Mouse (Mus musculus): ENCODE results near the gene Zfp869. TPM values are rescaled to one million over a fixed set of nuclear protein-coding genes. Genes with fewer than 3 reads are reported as not detected.
"Not testable (repeated sequence)": the region's sequence is repeated elsewhere in the genome, so short reads cannot be mapped to it uniquely, and the experiment has no call there.

Zfp869 gene
- polyA plus RNA-seq (2015; fragmentation: Nextera tagmentation; extraction: Ambion mirVana), result 31.9 and 32.0 TPM in 2 replicates

DNA sequence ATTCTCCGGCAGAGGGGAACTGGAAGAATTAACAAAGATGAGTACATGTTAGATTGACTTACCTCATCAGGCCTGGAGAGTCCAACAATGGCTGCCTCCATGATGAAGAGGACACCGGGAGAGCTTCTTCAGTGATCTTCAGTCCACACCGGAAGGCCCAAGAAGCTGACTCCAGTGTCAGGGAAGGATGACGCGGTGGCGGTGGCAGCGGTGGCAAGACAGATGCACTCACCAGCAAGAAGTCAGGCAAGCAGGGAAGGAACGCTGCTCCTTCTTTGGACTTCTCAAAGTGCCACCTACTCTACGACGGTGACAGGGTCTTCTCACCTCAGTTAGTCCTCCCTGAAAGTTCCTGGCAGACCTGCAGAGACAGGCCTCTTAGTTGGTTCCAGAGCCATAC lies at the start of gene Zfp869:
Gene Zfp869 (minus strand): TSS at position 101 of the 400 bp plus-strand sequence.
- not testable (repeated sequence) for H3K27ac ChIP-seq (replicated peaks); H3K9ac ChIP-seq (replicated peaks); H3K4me3 ChIP-seq; H3K4me2 ChIP-seq (replicated peaks); ATAC-seq (replicated peaks); H3K27me3 ChIP-seq; H3K9me3 ChIP-seq
- 98% methylated on average over 10 of the region's 10 CpGs for WGBS
- peaks cover 48% of the 10 kb centered on the region for H3K36me3 ChIP-seq
- peaks cover 26% of the 10 kb centered on the region for H3K4me1 ChIP-seq

DNA sequence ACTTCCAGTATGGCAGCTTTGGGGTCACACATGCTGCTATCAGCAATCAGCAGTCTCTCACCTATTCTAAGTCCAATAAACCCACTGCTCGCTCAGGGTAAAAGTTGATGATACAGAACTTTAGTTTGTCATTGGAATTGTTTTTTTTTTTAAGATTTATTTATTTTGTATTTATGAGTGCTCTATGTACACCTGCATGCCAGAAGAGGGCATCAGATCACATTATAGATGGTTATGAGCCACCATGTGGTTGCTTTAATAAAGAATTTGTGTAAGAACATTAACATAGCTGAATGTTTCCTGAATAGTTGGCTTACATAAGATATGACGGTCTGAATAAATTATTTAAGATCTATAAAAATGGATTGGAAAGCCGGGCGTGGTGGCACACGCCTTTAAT lies 47.8 kb upstream of the Zfp869 start:
- H3K27ac ChIP-seq (replicated peaks), result no peak overlapping the region
- H3K4me3 ChIP-seq, result no peak overlapping the region
- no peaks in the 10 kb centered on the region for H3K9me3 ChIP-seq
- WGBS, result 96% methylated on average over 5 of the region's 5 CpGs
- H3K9ac ChIP-seq (replicated peaks), result no peak overlapping the region
- no peaks in the 10 kb centered on the region for H3K4me1 ChIP-seq
- ATAC-seq (replicated peaks), result no peak
- no peaks in the 10 kb centered on the region for H3K27me3 ChIP-seq
- no peak overlapping the region for H3K4me2 ChIP-seq (replicated peaks)
- H3K36me3 ChIP-seq, result peaks cover 35% of the 10 kb centered on the region

- Histone ChIP-seq H3K27me3 (no peaks in the 10 kb centered on the region), H3K9ac (replicated peaks) (no peak overlapping the region), H3K4me2 (replicated peaks) (no peak overlapping the region), H3K27ac (replicated peaks) (no peak overlapping the region), H3K4me3 (no peak overlapping the region), H3K36me3 (peaks cover 10% of the 10 kb centered on the region), H3K4me1 (peaks cover 14% of the 10 kb centered on the region), H3K9me3 (no peaks in the 10 kb centered on the region)
- 92% methylated on average over 2 of the region's 2 CpGs for WGBS
- no peak for ATAC-seq (replicated peaks)
Measured at GRCm38 (mm10) chr8:69752437-69752836, 41.9 kb upstream of the Zfp869 start.

DNA sequence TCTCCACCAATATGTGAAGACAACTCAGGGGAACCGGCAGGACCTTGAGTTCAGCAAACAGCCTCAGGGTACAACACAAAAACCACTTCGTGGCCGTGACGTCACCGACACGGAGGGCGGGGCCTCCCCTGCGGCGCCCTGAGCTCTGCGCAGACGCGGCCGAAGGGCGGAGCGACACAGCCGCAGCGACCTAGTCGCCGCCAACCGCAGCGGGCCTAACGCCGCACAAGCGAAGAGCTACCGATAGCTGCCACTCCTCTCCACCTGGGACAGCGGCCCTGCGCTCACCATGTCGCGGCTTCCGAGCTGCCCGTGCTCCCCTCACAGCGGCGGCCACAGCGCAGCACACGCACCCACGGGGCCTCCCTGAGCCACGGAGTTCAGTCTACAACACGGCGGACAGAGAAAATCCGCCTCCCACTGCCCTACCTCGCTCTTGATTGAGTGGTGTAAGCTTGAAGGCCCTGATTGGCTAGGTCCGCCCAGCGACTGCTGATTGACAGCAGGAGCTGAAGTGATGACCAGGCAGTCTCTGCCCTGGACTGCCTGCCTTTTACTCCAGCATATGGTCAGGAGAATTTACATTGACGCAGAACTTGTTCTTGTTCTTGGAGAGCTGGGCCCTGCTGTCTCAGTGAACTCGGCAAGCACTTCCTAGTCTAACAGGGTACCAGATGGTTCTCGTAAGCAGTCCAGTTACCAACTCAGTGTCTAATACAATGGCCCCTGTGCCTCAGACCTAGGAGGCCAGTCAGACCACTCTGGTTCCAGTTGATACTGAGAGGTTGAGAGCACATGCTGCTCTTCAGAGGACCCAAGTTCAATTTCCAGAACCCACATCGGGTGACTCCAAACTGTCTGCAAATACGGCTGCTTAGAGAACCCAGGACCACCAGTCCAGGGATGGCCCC lies 39.3 kb upstream of the Zfp869 start, which contains the start of gene Zfp963:
Gene Zfp963 (minus strand): TSS at position 427 of the 911 bp plus-strand sequence.
- peak; percentile 98 for ATAC-seq (replicated peaks)
- 3% methylated on average over 48 of the region's 48 CpGs for WGBS

GRCm38 (mm10) chr8:69741231-69741630 lies 30.7 kb upstream of the Zfp869 start:
- no peak overlapping the region for H3K27ac ChIP-seq (replicated peaks)
- no peaks in the 10 kb centered on the region for H3K4me1 ChIP-seq
- 87% methylated on average over 2 of the region's 2 CpGs for WGBS
- H3K36me3 ChIP-seq, result peaks cover 20% of the 10 kb centered on the region; the same call in 1 of the 2 replicates
- H3K27me3 ChIP-seq, result no peaks in the 10 kb centered on the region
- H3K9me3 ChIP-seq, result no peaks in the 10 kb centered on the region
- no peak overlapping the region for H3K4me3 ChIP-seq
- ATAC-seq (replicated peaks), result no peak
- H3K9ac ChIP-seq (replicated peaks), result no peak overlapping the region
- no peak overlapping the region for H3K4me2 ChIP-seq (replicated peaks)

More for the DNA sequence above, 39.3 kb upstream of the Zfp869 start, which contains the start of gene Zfp963:
- no peaks in the 10 kb centered on the region for H3K36me3 ChIP-seq
- peak within 1 kb of the TSS; percentile 100 for H3K27ac ChIP-seq (replicated peaks)
- peak within 1 kb of the TSS; percentile 84 for H3K4me3 ChIP-seq
- H3K27me3 ChIP-seq, result no peaks in the 10 kb centered on the region
- H3K4me1 ChIP-seq, result peaks cover 14% of the 10 kb centered on the region
- peak within 1 kb of the TSS; percentile 59 for H3K4me2 ChIP-seq (replicated peaks)
- no peaks in the 10 kb centered on the region for H3K9me3 ChIP-seq
- H3K9ac ChIP-seq (replicated peaks), result peak within 1 kb of the TSS; percentile 98

- Histone ChIP-seq H3K4me1 (no peaks in the 10 kb centered on the region), H3K9ac (replicated peaks) (no peak overlapping the region), H3K27ac (replicated peaks) (no peak overlapping the region), H3K4me2 (replicated peaks) (no peak overlapping the region), H3K4me3 (no peak overlapping the region), H3K27me3 (no peaks in the 10 kb centered on the region), H3K9me3 (no peaks in the 10 kb centered on the region), H3K36me3 (peaks cover 20% of the 10 kb centered on the region; the same call in 1 of the 2 replicates)
- 90% methylated on average over 6 of the region's 6 CpGs for WGBS
- no peak for ATAC-seq (replicated peaks)
Measured at GRCm38 (mm10) chr8:69740763-69741162, 30.2 kb upstream of the Zfp869 start.

DNA sequence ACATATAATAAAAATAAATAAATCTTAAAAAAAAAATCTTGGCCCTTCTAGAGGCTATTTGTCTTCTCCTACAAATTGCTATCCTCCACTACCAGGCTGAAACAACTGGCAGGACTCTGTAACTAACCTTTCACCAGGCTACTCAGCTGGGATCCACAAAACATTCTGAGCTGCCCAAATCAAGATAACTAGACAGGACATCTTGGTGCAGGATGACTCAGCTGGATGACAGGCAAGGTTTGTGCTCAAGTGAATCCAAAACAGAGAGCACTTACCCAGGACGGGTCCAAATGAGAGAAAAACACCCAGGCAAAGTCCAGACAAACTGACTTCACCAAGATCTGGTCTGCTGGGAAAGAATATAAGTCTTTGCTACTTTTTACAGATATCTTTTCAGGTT lies 25.0 kb upstream of the Zfp869 start:
- WGBS, result 78% methylated on average over 1 of the region's 1 CpGs
- no peak for ATAC-seq (replicated peaks)
- H3K4me3 ChIP-seq, result no peak overlapping the region

GRCm38 (mm10) chr8:69717232-69717580 lies 6.7 kb upstream of the Zfp869 start:
- H3K4me3 ChIP-seq, result peak overlapping the region; percentile 88
- peak overlapping the region; percentile 22; the same call in 1 of the 2 replicates for H3K27ac ChIP-seq (replicated peaks)
- H3K36me3 ChIP-seq, result no peaks in the 10 kb centered on the region
- peak; percentile 40 for ATAC-seq (replicated peaks)
- H3K9ac ChIP-seq (replicated peaks), result no peak overlapping the region
- no peaks in the 10 kb centered on the region for H3K9me3 ChIP-seq
- WGBS, result 48% methylated on average over 5 of the region's 5 CpGs
- H3K4me1 ChIP-seq, result peaks cover 32% of the 10 kb centered on the region
- H3K4me2 ChIP-seq (replicated peaks), result peak overlapping the region; percentile 37
- no peaks in the 10 kb centered on the region for H3K27me3 ChIP-seq

More for the DNA sequence above, 25.0 kb upstream of the Zfp869 start:
- Histone ChIP-seq H3K27ac (replicated peaks) (no peak overlapping the region), H3K9me3 (no peaks in the 10 kb centered on the region), H3K4me1 (no peaks in the 10 kb centered on the region), H3K9ac (replicated peaks) (no peak overlapping the region), H3K4me2 (replicated peaks) (no peak overlapping the region), H3K27me3 (no peaks in the 10 kb centered on the region), H3K36me3 (no peaks in the 10 kb centered on the region)

DNA sequence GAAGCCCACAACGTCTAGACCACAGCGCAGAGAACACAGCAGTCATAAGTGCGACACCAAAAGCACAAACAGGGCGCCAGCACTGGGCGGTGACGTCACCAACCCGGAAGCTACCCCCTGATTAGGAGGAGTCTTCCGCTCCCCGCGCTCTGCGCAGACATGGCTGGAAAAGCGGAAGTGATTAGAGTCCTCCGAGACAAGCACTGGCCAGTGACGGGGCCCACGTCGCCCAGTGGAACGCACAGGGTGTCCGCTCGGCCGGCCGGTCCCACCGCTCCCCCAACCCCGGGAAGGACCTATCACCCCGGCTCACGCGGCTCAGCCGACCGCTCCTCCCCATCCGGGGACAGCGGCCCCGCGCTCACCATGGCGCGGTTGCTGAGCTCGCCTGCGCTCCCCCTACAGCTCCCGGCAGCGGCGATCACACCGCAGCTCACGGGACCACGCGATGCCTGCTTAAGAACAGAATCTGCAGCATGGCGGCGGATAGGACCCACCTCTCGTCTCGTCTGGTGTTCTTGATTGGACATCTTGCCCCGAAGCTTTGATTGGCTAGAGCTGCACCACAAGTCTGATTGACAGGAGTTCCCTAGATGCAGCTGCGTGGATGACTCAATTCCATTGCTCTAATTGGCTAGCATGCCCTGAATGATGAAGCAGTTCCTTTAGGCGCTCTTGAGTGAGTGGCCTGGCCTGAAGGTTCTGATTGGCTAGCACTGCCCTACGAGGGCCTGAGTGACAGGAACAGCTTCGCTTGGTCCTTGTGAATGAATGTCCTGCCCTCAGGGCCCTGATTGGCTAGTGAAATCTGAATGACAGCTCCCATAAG lies 6.1 kb upstream of the Zfp869 start:
- Histone ChIP-seq H3K27me3 (no peaks in the 10 kb centered on the region), H3K9me3 (no peaks in the 10 kb centered on the region), H3K4me3 (peak overlapping the region; percentile 88), H3K27ac (replicated peaks) (peak overlapping the region; percentile 100), H3K4me1 (peaks cover 32% of the 10 kb centered on the region), H3K4me2 (replicated peaks) (peak overlapping the region; percentile 47), H3K9ac (replicated peaks) (peak overlapping the region; percentile 99), H3K36me3 (no peaks in the 10 kb centered on the region)
- WGBS, result under 1% methylated on average over 52 of the region's 52 CpGs
- peak; percentile 99 for ATAC-seq (replicated peaks)

DNA sequence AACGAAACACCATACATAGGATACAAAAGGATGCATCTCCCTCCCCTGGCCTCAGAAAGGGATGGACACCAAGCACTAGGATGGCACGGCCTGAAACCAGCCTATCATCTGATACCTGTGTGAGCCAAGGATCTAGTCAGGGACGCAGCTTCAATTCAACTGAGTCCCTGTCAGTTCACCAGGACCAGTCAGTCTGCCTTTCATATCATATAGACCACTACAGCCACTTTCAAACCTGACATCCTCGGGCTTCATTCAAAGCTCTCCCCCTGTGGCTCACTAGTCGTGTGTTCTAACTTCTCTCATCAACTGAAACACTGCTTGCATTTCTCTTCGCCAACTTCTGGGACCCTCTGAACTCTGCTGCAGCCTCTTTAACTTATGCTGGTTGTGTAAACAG lies 4.8 kb upstream of the Zfp869 start:
- H3K4me3 ChIP-seq, result peak overlapping the region; percentile 88
- no peak overlapping the region for H3K27ac ChIP-seq (replicated peaks)
- 0 out of 2 replicates have a peak, but pooled peaks cover 2% of the 10 kb centered on the region for H3K36me3 ChIP-seq
- no peaks in the 10 kb centered on the region for H3K27me3 ChIP-seq
- H3K4me2 ChIP-seq (replicated peaks), result peak overlapping the region; percentile 47
- ATAC-seq (replicated peaks), result no peak
- H3K9me3 ChIP-seq, result no peaks in the 10 kb centered on the region
- H3K4me1 ChIP-seq, result peaks cover 32% of the 10 kb centered on the region
- 77% methylated on average over 6 of the region's 6 CpGs for WGBS
- no peak overlapping the region for H3K9ac ChIP-seq (replicated peaks)

- Histone ChIP-seq H3K36me3 (peaks cover 19% of the 10 kb centered on the region), H3K9me3 (no peaks in the 10 kb centered on the region), H3K27me3 (no peaks in the 10 kb centered on the region), H3K27ac (replicated peaks) (no peak overlapping the region), H3K4me2 (replicated peaks) (no peak overlapping the region), H3K4me1 (peaks cover 32% of the 10 kb centered on the region), H3K4me3 (no peak overlapping the region), H3K9ac (replicated peaks) (no peak overlapping the region)
- 92% methylated on average over 8 of the region's 8 CpGs for WGBS
- no peak for ATAC-seq (replicated peaks)
Measured at GRCm38 (mm10) chr8:69713516-69713915, 3.0 kb upstream of the Zfp869 start.

DNA sequence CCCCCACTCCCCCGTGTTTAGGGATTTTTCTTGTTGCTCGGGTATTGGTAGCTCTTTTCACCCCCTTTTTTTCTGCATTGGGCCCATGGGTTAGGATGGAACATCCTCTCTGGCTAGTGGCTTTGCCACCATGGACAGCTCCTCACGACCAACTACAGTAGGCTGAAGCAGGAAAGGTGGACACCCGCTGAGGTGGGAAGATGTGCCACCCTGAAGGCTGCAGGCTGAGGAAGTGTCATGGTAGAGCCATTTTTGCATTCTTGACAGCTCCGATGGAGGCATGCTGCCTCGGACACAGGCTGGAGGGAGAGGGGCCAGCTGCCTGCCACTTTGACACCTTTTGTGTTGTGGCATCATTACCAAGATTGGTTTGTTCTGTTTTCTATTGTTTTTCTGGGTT lies 8.7 kb downstream of the Zfp869 start:
- Histone ChIP-seq H3K36me3 (peaks cover 40% of the 10 kb centered on the region), H3K4me2 (replicated peaks) (no peak overlapping the region), H3K9ac (replicated peaks) (no peak overlapping the region), H3K27me3 (no peaks in the 10 kb centered on the region), H3K27ac (replicated peaks) (no peak overlapping the region), H3K9me3 (no peaks in the 10 kb centered on the region), H3K4me3 (no peak overlapping the region), H3K4me1 (no peaks in the 10 kb centered on the region)
- 80% methylated on average over 6 of the region's 6 CpGs for WGBS
- no peak for ATAC-seq (replicated peaks)

Data from forebrain, embryonic 15.5 days (tissue).